Mouse (Mus musculus): ENCODE measurements around the gene Rgs7bp. TPM values are rescaled to one million over a fixed set of nuclear protein-coding genes. Genes with fewer than 3 reads are reported as not detected.

Rgs7bp gene
- total and polyA plus RNA-seq, 2 experiments from 2014 or later: 7.8 to 13.5 TPM

DNA sequence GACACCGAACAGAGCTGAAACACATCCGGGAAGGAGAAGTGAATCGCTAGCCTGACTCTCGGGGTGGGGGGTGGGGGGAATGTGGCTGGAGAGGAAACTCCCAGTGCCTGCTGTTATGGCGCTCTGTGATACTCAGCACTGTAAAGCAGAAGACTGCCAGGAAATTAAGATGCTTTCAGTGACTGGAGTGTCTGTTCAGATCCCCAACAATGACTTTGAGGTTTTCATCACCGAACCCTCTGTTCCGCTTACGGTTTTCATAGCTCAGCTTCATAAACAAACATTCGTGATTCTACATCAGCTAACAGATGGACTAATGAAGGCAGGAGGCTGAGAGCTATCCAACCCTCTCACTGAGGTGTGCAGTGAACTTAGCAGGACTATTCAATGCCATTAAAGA is 7.4 kb downstream of the Rgs7bp start:
- H3K4me2 ChIP-seq (ENCODE audit: low read depth): no peak overlapping the region
- no peak overlapping the region for H3K9ac ChIP-seq
- peaks cover 8% of the 10 kb centered on the region; the same call in 1 of the 2 replicates for H3K4me1 ChIP-seq (ENCODE audit: insufficient read depth)
- TF ChIP-seq CTCF (IDR thresholded peaks at IDR 0.05; ENCODE audit: low read depth): no peak
- 61% methylated on average over 9 of the region's 9 CpGs for WGBS
- H3K4me3 ChIP-seq (ENCODE audit: low read depth, low read length): no peak overlapping the region
- no peaks in the 10 kb centered on the region for H3K36me3 ChIP-seq (ENCODE audit: insufficient read depth)
- H3K27ac ChIP-seq (ENCODE audit: low read depth, low read length): no peak overlapping the region
- ATAC-seq: peak; percentile 43; the same call in 1 of the 2 replicates
- no peak for DNase-seq
- no peaks in the 10 kb centered on the region for H3K27me3 ChIP-seq (ENCODE audit: insufficient read depth, low read length)
- H3K9me3 ChIP-seq (ENCODE audit: low read length): no peaks in the 10 kb centered on the region

- H3K4me1 ChIP-seq (ENCODE audit: insufficient read depth): no peaks in the 10 kb centered on the region
- H3K9ac ChIP-seq: no peak overlapping the region
- ATAC-seq (peak; percentile 77), DNase-seq (peak; percentile 32)
- H3K27me3 ChIP-seq (ENCODE audit: insufficient read depth, low read length): no peaks in the 10 kb centered on the region
- no peak overlapping the region for H3K27ac ChIP-seq (ENCODE audit: low read depth, low read length)
- no peak overlapping the region for H3K4me2 ChIP-seq (ENCODE audit: low read depth)
- H3K9me3 ChIP-seq (ENCODE audit: low read length): no peaks in the 10 kb centered on the region
- H3K36me3 ChIP-seq (ENCODE audit: insufficient read depth): no peaks in the 10 kb centered on the region
- no peak for TF ChIP-seq CTCF (IDR thresholded peaks at IDR 0.05; ENCODE audit: low read depth)
- H3K4me3 ChIP-seq (ENCODE audit: low read depth, low read length): no peak overlapping the region
- 24% methylated on average over 3 of the region's 3 CpGs for WGBS
Measured at GRCm38 (mm10) chr13:105043882-105044281, 10.8 kb downstream of the Rgs7bp start.

DNA sequence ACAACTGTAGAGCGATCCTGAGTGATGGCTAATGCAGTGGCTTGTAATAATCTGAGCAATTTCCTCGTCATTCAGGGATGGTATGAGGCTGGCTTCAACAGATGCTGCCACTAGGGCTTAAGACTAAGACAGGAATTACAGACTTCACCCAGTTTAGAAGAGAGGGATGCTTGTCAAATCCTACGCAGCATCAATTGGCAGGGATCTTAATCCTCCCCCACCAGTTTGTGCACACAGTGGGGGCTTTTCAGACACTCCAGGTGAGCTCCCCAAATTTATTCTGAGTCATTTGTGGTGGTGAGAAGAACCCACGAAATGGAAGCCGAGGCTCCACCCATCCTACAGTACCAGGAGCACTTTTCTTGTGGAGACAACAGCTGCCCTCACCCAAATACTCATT is 16.4 kb downstream of the Rgs7bp start:
- H3K4me2 ChIP-seq (ENCODE audit: low read depth): no peak overlapping the region

GRCm38 (mm10) chr13:105037816-105038215 is 16.9 kb downstream of the Rgs7bp start:
- H3K4me3 ChIP-seq (ENCODE audit: low read depth, low read length): no peak overlapping the region
- no peaks in the 10 kb centered on the region for H3K4me1 ChIP-seq (ENCODE audit: insufficient read depth)
- no peak for DNase-seq
- no peaks in the 10 kb centered on the region for H3K9me3 ChIP-seq (ENCODE audit: low read length)
- 82% methylated on average over 12 of the region's 12 CpGs for WGBS
- H3K27ac ChIP-seq (ENCODE audit: low read depth, low read length): no peak overlapping the region
- H3K9ac ChIP-seq: no peak overlapping the region
- TF ChIP-seq CTCF (IDR thresholded peaks at IDR 0.05; ENCODE audit: low read depth): no peak
- H3K27me3 ChIP-seq (ENCODE audit: insufficient read depth, low read length): no peaks in the 10 kb centered on the region
- ATAC-seq: no peak
- H3K4me2 ChIP-seq (ENCODE audit: low read depth): no peak overlapping the region
- H3K36me3 ChIP-seq (ENCODE audit: insufficient read depth): no peaks in the 10 kb centered on the region

More for the DNA sequence above, 16.4 kb downstream of the Rgs7bp start:
- Histone ChIP-seq H3K27me3 (ENCODE audit: insufficient read depth, low read length) (no peaks in the 10 kb centered on the region), H3K27ac (ENCODE audit: low read depth, low read length) (no peak overlapping the region), H3K4me1 (ENCODE audit: insufficient read depth) (no peaks in the 10 kb centered on the region), H3K9me3 (ENCODE audit: low read length) (no peaks in the 10 kb centered on the region), H3K4me3 (ENCODE audit: low read depth, low read length) (no peak overlapping the region), H3K9ac (no peak overlapping the region), H3K36me3 (ENCODE audit: insufficient read depth) (no peaks in the 10 kb centered on the region)
- WGBS: 68% methylated on average over 5 of the region's 5 CpGs
- DNase-seq: no peak
- TF ChIP-seq CTCF (IDR thresholded peaks at IDR 0.05; ENCODE audit: low read depth): no peak
- no peak for ATAC-seq

- H3K36me3 ChIP-seq (ENCODE audit: insufficient read depth): no peaks in the 10 kb centered on the region
- no peak overlapping the region for H3K4me2 ChIP-seq (ENCODE audit: low read depth)
- DNase-seq (no peak), ATAC-seq (no peak)
- H3K27me3 ChIP-seq (ENCODE audit: insufficient read depth, low read length): no peaks in the 10 kb centered on the region
- TF ChIP-seq CTCF (IDR thresholded peaks at IDR 0.05; ENCODE audit: low read depth): no peak
- H3K4me1 ChIP-seq (ENCODE audit: insufficient read depth): no peaks in the 10 kb centered on the region
- H3K9ac ChIP-seq: no peak overlapping the region
- no peaks in the 10 kb centered on the region for H3K9me3 ChIP-seq (ENCODE audit: low read length)
- H3K27ac ChIP-seq (ENCODE audit: low read depth, low read length): no peak overlapping the region
- H3K4me3 ChIP-seq (ENCODE audit: low read depth, low read length): no peak overlapping the region
Measured at GRCm38 (mm10) chr13:105031882-105032281, 22.8 kb downstream of the Rgs7bp start.

- no peak overlapping the region for H3K4me2 ChIP-seq (ENCODE audit: low read depth)
- WGBS: 48% methylated on average over 3 of the region's 3 CpGs
Measured at GRCm38 (mm10) chr13:105028276-105028675, 26.5 kb downstream of the Rgs7bp start.

DNA sequence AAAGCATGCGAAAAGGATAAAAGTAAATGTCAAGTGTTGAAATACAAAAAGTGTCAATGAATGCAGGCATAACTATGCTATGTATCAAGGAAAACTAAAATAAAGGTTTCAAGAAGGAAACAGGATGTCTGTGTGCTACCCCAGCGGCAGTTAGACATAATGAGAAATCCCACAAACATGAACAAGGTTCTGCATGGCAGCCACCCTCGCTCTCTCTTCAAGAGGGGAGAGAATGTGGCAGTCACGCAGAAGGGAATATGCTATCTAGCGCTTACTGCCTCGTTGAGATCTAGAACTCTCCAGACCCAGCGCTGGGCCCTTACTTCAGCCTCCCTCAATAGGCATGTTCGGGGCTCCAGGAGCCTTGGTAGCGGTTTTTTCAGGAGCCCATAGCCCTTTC is 38.2 kb downstream of the Rgs7bp start:
- no peaks in the 10 kb centered on the region for H3K36me3 ChIP-seq (ENCODE audit: insufficient read depth)
- H3K9me3 ChIP-seq (ENCODE audit: low read length): no peaks in the 10 kb centered on the region
- no peak for DNase-seq
- H3K4me1 ChIP-seq (ENCODE audit: insufficient read depth): 0 out of 2 replicates have a peak, but pooled peaks cover 3% of the 10 kb centered on the region
- ATAC-seq: no peak
- H3K27me3 ChIP-seq (ENCODE audit: insufficient read depth, low read length): no peaks in the 10 kb centered on the region
- WGBS: 62% methylated on average over 9 of the region's 9 CpGs
- no peak overlapping the region for H3K9ac ChIP-seq
- TF ChIP-seq CTCF (IDR thresholded peaks at IDR 0.05; ENCODE audit: low read depth): no peak
- no peak overlapping the region for H3K27ac ChIP-seq (ENCODE audit: low read depth, low read length)
- H3K4me3 ChIP-seq (ENCODE audit: low read depth, low read length): no peak overlapping the region
- H3K4me2 ChIP-seq (ENCODE audit: low read depth): no peak overlapping the region

More at GRCm38 (mm10) chr13:105028276-105028675, 26.5 kb downstream of the Rgs7bp start:
- Histone ChIP-seq H3K27ac (ENCODE audit: low read depth, low read length) (no peak overlapping the region), H3K9me3 (ENCODE audit: low read length) (no peaks in the 10 kb centered on the region), H3K36me3 (ENCODE audit: insufficient read depth) (no peaks in the 10 kb centered on the region), H3K27me3 (ENCODE audit: insufficient read depth, low read length) (no peaks in the 10 kb centered on the region), H3K4me3 (ENCODE audit: low read depth, low read length) (no peak overlapping the region), H3K9ac (no peak overlapping the region), H3K4me1 (ENCODE audit: insufficient read depth) (no peaks in the 10 kb centered on the region)
- ATAC-seq (no peak), DNase-seq (no peak)
- TF ChIP-seq CTCF (IDR thresholded peaks at IDR 0.05; ENCODE audit: low read depth): no peak

Data from forebrain, postnatal 0 days (tissue).